Mouse (Mus musculus) hindbrain, embryonic 13.5 days (tissue): ENCODE measurements around the gene Asb11. TPM values are rescaled to one million over a fixed set of nuclear protein-coding genes. Genes with fewer than 3 reads are reported as not detected.

Source experiments
- ATAC-seq: fragments of 200-750 bp; cut with Nextera tagmentation; 2 replicates; pipeline ENCODE4 v1.8.0; 2017; ENCODE audit warnings: moderate TSS enrichment; ENCODE audit not compliant: low FRiP score
- H3K27ac ChIP-seq: fragments of 300-500 bp; sonication (generic); 2 replicates; pipeline ENCODE4 v1.5.1; 2015; ENCODE audit warnings: inconsistent platforms, mild to moderate bottlenecking, moderate library complexity
- H3K27me3 ChIP-seq: fragments of 300-500 bp; sonication (generic); 2 replicates; pipeline ENCODE4 v1.6.1; 2015; ENCODE audit warnings: mild to moderate bottlenecking, inconsistent platforms
- H3K36me3 ChIP-seq: fragments of 300-500 bp; sonication (generic); 2 replicates; pipeline ENCODE4 v1.6.1; 2015; ENCODE audit warnings: mild to moderate bottlenecking, inconsistent platforms
- H3K4me1 ChIP-seq: fragments of 300-500 bp; sonication (generic); replicated peaks from 2 replicates; pipeline ENCODE4 v1.6.1; 2015; ENCODE audit warnings: inconsistent platforms
- H3K4me2 ChIP-seq: fragments of 300-500 bp; sonication (generic); 2 replicates; pipeline ENCODE4 v1.6.1; 2015; ENCODE audit warnings: inconsistent platforms, mild to moderate bottlenecking, moderate library complexity
- H3K4me3 ChIP-seq: fragments of 300-500 bp; sonication (generic); 2 replicates; pipeline ENCODE4 v1.5.1; 2015; ENCODE audit warnings: mild to moderate bottlenecking, inconsistent platforms
- H3K9ac ChIP-seq: fragments of 300-500 bp; sonication (generic); 2 replicates; pipeline ENCODE4 v1.6.1; 2015; ENCODE audit warnings: mild to moderate bottlenecking, inconsistent platforms
- H3K9me3 ChIP-seq: fragments of 300-500 bp; sonication (generic); 2 replicates; pipeline ENCODE4 v1.6.1; 2016; ENCODE audit warnings: inconsistent platforms
- WGBS: fragments of 180-500 bp; shearing (Covaris S2); methylation state at CpG from one replicate; pipeline ENCODE4 v1.1.7; 2015; 5-methylcytosine and 5-hydroxymethylcytosine counted together
- polyA plus RNA-seq: library from polyadenylated mRNA; unstranded; fragments of >200 nt; fragmentation: Nextera tagmentation; extraction: Ambion mirVana; gene quantifications from 2 replicates; pipeline ENCODE4 v1.2.1, GENCODE M21; 2015

Asb11 gene
- polyA plus RNA-seq, 1 experiment from 2014 or later = not detected

GRCm38 (mm10) chrX:164446835-164447681 lies 10.3 kb downstream of the Asb11 start:
- no peaks in the 10 kb centered on the region for H3K4me1 ChIP-seq
- no peak for ATAC-seq
- no peak overlapping the region for H3K4me2 ChIP-seq
- no peaks in the 10 kb centered on the region for H3K27me3 ChIP-seq
- WGBS = 94% methylated on average over 9 of the region's 9 CpGs
- no peak overlapping the region for H3K9ac ChIP-seq
- H3K27ac ChIP-seq = no peak overlapping the region
- H3K36me3 ChIP-seq = no peaks in the 10 kb centered on the region
- no peak overlapping the region for H3K4me3 ChIP-seq
- H3K9me3 ChIP-seq = no peaks in the 10 kb centered on the region

DNA sequence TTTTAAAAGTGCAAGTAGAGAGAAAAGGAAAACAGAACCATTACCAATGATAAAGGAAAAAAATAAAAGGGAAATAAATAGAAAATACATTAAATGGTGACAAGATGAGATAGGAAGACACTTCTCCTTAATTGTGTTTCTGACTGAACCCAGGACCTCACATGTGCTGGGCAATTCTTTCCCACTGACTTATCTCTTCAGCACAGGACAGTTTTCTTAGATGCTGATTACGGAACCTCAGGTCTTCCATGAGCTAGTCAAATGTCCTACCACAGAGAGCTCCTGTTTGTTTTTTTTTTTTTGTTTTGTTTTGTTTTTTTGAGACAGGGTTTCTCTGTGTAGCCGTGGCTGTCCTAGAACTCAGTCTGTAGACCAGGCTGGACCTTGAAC lies 10.9 kb downstream of the Asb11 start:
- 77% methylated on average over 2 of the region's 2 CpGs for WGBS

GRCm38 (mm10) chrX:164449201-164449600 lies 12.4 kb downstream of the Asb11 start:
- Histone ChIP-seq H3K4me3 (no peak overlapping the region), H3K9me3 (no peaks in the 10 kb centered on the region), H3K9ac (no peak overlapping the region), H3K36me3 (no peaks in the 10 kb centered on the region), H3K4me1 (no peaks in the 10 kb centered on the region), H3K4me2 (no peak overlapping the region), H3K27ac (no peak overlapping the region), H3K27me3 (no peaks in the 10 kb centered on the region)
- no peak for ATAC-seq
- WGBS = 51% methylated on average over 3 of the region's 3 CpGs

More for the DNA sequence above, 10.9 kb downstream of the Asb11 start:
- H3K4me1 ChIP-seq = no peaks in the 10 kb centered on the region
- H3K27me3 ChIP-seq = no peaks in the 10 kb centered on the region
- H3K27ac ChIP-seq = no peak overlapping the region
- H3K4me3 ChIP-seq = no peak overlapping the region
- H3K9ac ChIP-seq = no peak overlapping the region
- no peaks in the 10 kb centered on the region for H3K9me3 ChIP-seq
- no peaks in the 10 kb centered on the region for H3K36me3 ChIP-seq
- H3K4me2 ChIP-seq = no peak overlapping the region
- no peak for ATAC-seq

DNA sequence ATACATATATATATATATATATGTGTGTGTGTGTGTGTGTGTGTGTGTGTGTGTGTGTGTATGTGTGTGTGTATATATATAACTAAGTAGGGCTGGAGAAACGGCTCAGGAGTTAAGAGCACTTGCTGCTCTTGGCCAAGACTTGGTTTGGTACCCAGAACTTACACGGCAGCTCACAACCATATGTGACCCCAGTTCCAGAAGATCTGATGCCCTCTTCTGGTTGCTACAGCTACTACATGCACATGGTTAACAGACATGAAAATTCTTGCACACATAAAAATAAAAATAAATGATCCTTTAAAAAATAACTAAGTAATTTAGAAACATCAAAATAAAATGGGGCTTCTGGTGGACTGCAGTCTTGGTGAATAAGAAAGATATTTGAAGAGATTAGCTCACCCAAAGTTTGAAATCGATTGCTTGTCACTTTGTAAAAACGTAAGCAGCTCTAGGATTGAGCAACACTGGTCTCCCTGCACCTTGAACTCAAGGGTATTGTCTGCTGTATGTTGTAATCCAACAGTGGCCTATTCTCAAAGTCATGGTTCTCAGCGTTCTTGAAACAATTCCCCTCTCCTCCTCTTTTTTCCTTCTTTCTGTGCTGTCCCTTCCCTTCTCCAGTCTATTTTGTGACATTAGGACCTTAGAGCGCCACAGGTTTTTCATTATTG lies 22.5 kb downstream of the Asb11 start:
- Histone ChIP-seq H3K4me3 (no peak overlapping the region), H3K4me1 (no peaks in the 10 kb centered on the region), H3K4me2 (no peak overlapping the region), H3K36me3 (no peaks in the 10 kb centered on the region), H3K27me3 (no peaks in the 10 kb centered on the region), H3K9me3 (no peaks in the 10 kb centered on the region), H3K27ac (no peak overlapping the region), H3K9ac (no peak overlapping the region)
- ATAC-seq = no peak
- WGBS = 81% methylated on average over 6 of the region's 6 CpGs

- H3K9ac ChIP-seq = no peak overlapping the region
- H3K27ac ChIP-seq = no peak overlapping the region
- no peaks in the 10 kb centered on the region for H3K27me3 ChIP-seq
- no peaks in the 10 kb centered on the region for H3K9me3 ChIP-seq
- no peak for ATAC-seq
- H3K36me3 ChIP-seq = no peaks in the 10 kb centered on the region
- H3K4me1 ChIP-seq = no peaks in the 10 kb centered on the region
- WGBS = 70% methylated on average over 2 of the region's 2 CpGs
- no peak overlapping the region for H3K4me2 ChIP-seq
- H3K4me3 ChIP-seq = no peak overlapping the region
Observed at GRCm38 (mm10) chrX:164502258-164502657, 65.5 kb downstream of the Asb11 start.

GRCm38 (mm10) chrX:164505709-164506498 lies 69.1 kb downstream of the Asb11 start, which contains the start of gene Asb9:
TSS of gene Asb9 (plus strand) at chrX:164506327.
- Histone ChIP-seq H3K4me2 (no peak within 1 kb of the TSS), H3K9ac (no peak within 1 kb of the TSS), H3K36me3 (no peaks in the 10 kb centered on the region), H3K9me3 (no peaks in the 10 kb centered on the region), H3K4me1 (no peaks in the 10 kb centered on the region), H3K27ac (no peak within 1 kb of the TSS), H3K27me3 (peaks cover 3% of the 10 kb centered on the region; the same call in 1 of the 2 replicates), H3K4me3 (no peak within 1 kb of the TSS)
- 74% methylated on average over 10 of the region's 10 CpGs for WGBS
- no peak for ATAC-seq

DNA sequence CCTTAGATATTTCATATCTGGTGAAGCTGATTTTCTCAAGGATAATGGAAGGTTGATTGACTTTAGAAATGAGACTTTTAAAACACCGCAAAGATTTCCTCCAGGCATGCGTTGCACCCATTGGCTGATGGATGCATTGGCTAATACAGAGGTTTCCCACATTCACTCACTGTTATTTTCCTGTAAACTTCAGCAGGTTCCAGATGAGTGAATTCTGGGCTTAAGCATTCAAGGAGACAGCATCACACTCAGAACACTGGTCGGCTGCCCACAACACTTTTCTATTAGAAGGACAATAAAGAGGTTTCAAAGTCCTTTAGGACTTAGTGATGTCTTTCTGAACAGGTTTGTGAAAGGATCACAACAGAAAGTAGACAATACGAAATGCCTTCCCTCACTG lies 70.3 kb downstream of the Asb11 start:
- Histone ChIP-seq H3K4me1 (no peaks in the 10 kb centered on the region), H3K9ac (no peak overlapping the region), H3K9me3 (no peaks in the 10 kb centered on the region), H3K27me3 (peaks cover 3% of the 10 kb centered on the region; the same call in 1 of the 2 replicates), H3K4me3 (no peak overlapping the region), H3K4me2 (no peak overlapping the region), H3K27ac (no peak overlapping the region), H3K36me3 (no peaks in the 10 kb centered on the region)
- WGBS = 79% methylated on average over 4 of the region's 4 CpGs
- no peak for ATAC-seq

- ATAC-seq = no peak
- peaks cover 3% of the 10 kb centered on the region; the same call in 1 of the 2 replicates for H3K27me3 ChIP-seq
- 69% methylated on average over 3 of the region's 3 CpGs for WGBS
- H3K36me3 ChIP-seq = no peaks in the 10 kb centered on the region
- H3K4me1 ChIP-seq = no peaks in the 10 kb centered on the region
- no peak overlapping the region for H3K27ac ChIP-seq
- no peaks in the 10 kb centered on the region for H3K9me3 ChIP-seq
- no peak overlapping the region for H3K4me3 ChIP-seq
- no peak overlapping the region for H3K4me2 ChIP-seq
- H3K9ac ChIP-seq = no peak overlapping the region
Observed at GRCm38 (mm10) chrX:164508728-164509127, 71.9 kb downstream of the Asb11 start.

Other genes starting within 250 kb of the Asb11 start
- gene Bmx, start 178.8 kb upstream of the Asb11 start, polyA plus RNA-seq = 0.31 and 0.76 TPM in 2 replicates
- 3.4 and 3.9 TPM in 2 replicates for gene Pir, start 167.6 kb upstream of the Asb11 start, polyA plus RNA-seq
- 0.52 and 0.74 TPM in 2 replicates for gene Vegfd, start 63.6 kb upstream of the Asb11 start, polyA plus RNA-seq
- 5.7 and 6.4 TPM in 2 replicates for gene Piga, start 17.2 kb upstream of the Asb11 start, polyA plus RNA-seq
- gene Asb9, start 69.3 kb downstream of the Asb11 start, polyA plus RNA-seq = 0.14 and 0.28 TPM in 2 replicates